Mouse (Mus musculus) liver, adult 2 months (tissue): ENCODE results near the gene Lpp.

ENCODE experiments used
- CTCF ChIP-seq: fragments of 200-500 bp; IDR thresholded peaks from 2 replicates; pipeline ENCODE4 v1.5.1; 2011; ENCODE audit warnings: low read depth, low read length, control low read depth
- POLR2A ChIP-seq: fragments of 200-500 bp; IDR thresholded peaks from 2 replicates; pipeline ENCODE4 v1.6.1; 2011; ENCODE audit warnings: low read length, control low read depth; ENCODE audit not compliant: insufficient read depth; ENCODE audit errors: extremely low read depth

DNA sequence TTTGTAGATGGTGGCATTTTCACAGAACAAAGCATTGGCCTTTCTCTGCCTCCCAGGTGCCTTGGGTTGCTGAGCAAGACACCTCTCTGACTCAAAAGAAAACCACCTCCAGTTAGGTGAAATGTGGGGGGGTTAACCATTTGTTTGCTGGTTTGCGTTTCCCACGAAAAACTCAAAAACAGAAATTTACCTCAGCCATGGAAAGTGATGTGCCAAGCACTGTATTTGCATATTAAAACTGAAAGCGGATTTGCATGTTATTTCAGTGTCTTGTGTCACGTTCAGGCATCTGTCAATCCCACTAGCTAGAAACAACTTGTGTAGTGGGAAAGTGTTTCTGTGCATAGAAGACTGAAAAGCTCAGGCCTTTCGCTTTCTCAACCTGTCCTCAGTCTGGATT is 443.2 kb downstream of the Lpp start:
- TF ChIP-seq POLR2A (no peak), CTCF (no peak)
